Mouse (Mus musculus) kidney, adult 10 weeks (tissue): ENCODE results near the gene Rbm31y. TPM values are rescaled to one million over a fixed set of nuclear protein-coding genes. Genes with fewer than 3 reads are reported as not detected.

Experiments used
- polyA plus RNA-seq: library from polyadenylated mRNA; stranded (reverse); fragments of 350-450 nt; fragmentation: Illumina TruSeq; extraction: RNeasy Lipid Tissue Mini Kit (QIAGEN cat#74804); gene quantifications from one replicate; pipeline ENCODE4 v1.2.3, GENCODE M21; 2014; ENCODE audit warnings: low read depth, low replicate concordance

Rbm31y gene
- not detected for polyA plus RNA-seq

GRCm38 (mm10) chrY:17400461-17400860 lies at the start of gene Rbm31y:
TSS of gene Rbm31y (plus strand) at chrY:17400761.

